Mouse (Mus musculus) kidney, postnatal 0 days (tissue): ENCODE measurements around the gene Klf16. TPM values are rescaled to one million over a fixed set of nuclear protein-coding genes. Genes with fewer than 3 reads are reported as not detected.
A peak's percentile ranks its signal among the peaks of the same experiment; 100 is the strongest.
"Not testable (repeated sequence)": the region's sequence is repeated elsewhere in the genome, so short reads cannot be mapped to it uniquely, and the experiment has no call there.

Experiments used
- ATAC-seq: fragments of 200-750 bp; cut with Nextera tagmentation; replicated peaks from 2 replicates; pipeline ENCODE4 v1.8.0; 2017; ENCODE audit warnings: low read depth, moderate number of reproducible peaks, moderate TSS enrichment, moderate library complexity; ENCODE audit not compliant: low FRiP score
- DNase-seq: peaks from one replicate; pipeline ENCODE4 v3.0.0-alpha.2; 2016; ENCODE audit warnings: low spot score
- H3K27ac ChIP-seq: fragments of 300-500 bp; sonication (generic); 2 replicates; pipeline ENCODE4 v1.5.1; 2014; ENCODE audit warnings: mild to moderate bottlenecking
- H3K27me3 ChIP-seq: fragments of 300-500 bp; sonication (generic); 2 replicates; pipeline ENCODE4 v1.6.1; 2014; ENCODE audit warnings: low read length, mixed read lengths; ENCODE audit not compliant: insufficient read depth
- H3K36me3 ChIP-seq: fragments of 300-500 bp; sonication (generic); 2 replicates; pipeline ENCODE4 v1.6.1; 2014; ENCODE audit warnings: low read length, mixed read lengths; ENCODE audit not compliant: insufficient read depth
- H3K4me1 ChIP-seq: fragments of 300-500 bp; sonication (generic); replicated peaks from 2 replicates; pipeline ENCODE4 v1.6.1; 2014; ENCODE audit warnings: antibody characterized with exemption, low read length, mixed read lengths; ENCODE audit not compliant: insufficient read depth
- H3K4me2 ChIP-seq: fragments of 300-500 bp; sonication (generic); 2 replicates; pipeline ENCODE4 v1.6.1; 2014; ENCODE audit warnings: mild to moderate bottlenecking, low read length, moderate library complexity, mixed read lengths
- H3K4me3 ChIP-seq: fragments of 300-500 bp; sonication (generic); replicated peaks from 2 replicates; pipeline ENCODE4 v1.5.1; 2014; ENCODE audit warnings: low read depth, low read length
- H3K9ac ChIP-seq: fragments of 300-500 bp; sonication (generic); 2 replicates; pipeline ENCODE4 v1.6.1; 2014; ENCODE audit warnings: low read depth, low read length
- H3K9me3 ChIP-seq: fragments of 300-500 bp; sonication (generic); replicated peaks from 2 replicates; pipeline ENCODE4 v1.6.1; 2016; ENCODE audit warnings: low read length, inconsistent platforms, mixed read lengths
- CTCF ChIP-seq: IDR thresholded peaks from 2 replicates; pipeline ENCODE4 v1.5.1; 2016; ENCODE audit warnings: antibody characterized with exemption, low read depth, mild to moderate bottlenecking, moderate library complexity
- WGBS: fragments of 180-500 bp; shearing (Covaris S2); extraction: QIAGEN DNeasy Blood & Tissue Kit; methylation state at CpG from one replicate; pipeline ENCODE4 v1.1.7; 2014; 5-methylcytosine and 5-hydroxymethylcytosine counted together
- polyA plus RNA-seq: library from polyadenylated mRNA; unstranded; fragments of >200 nt; fragmentation: Nextera tagmentation; extraction: Ambion mirVana; gene quantifications from 2 replicates; pipeline ENCODE4 v1.2.1, GENCODE M21; 2015

Gene Klf16
- polyA plus RNA-seq, 1 experiment from 2014 or later, result 8.8 TPM

GRCm38 (mm10) chr10:80606737-80607350, 29.7 kb upstream of the Klf16 start:
- WGBS, result 91% methylated on average over 34 of the region's 34 CpGs

GRCm38 (mm10) chr10:80606306-80606705, 29.2 kb upstream of the Klf16 start:
- peaks cover 9% of the 10 kb centered on the region; the same call in 1 of the 2 replicates for H3K4me1 ChIP-seq
- DNase-seq (no peak), ATAC-seq (no peak)
- TF ChIP-seq CTCF, result no peak
- no peak overlapping the region for H3K27ac ChIP-seq
- no peak overlapping the region for H3K4me3 ChIP-seq
- H3K27me3 ChIP-seq, result no peaks in the 10 kb centered on the region
- H3K4me2 ChIP-seq, result no peak overlapping the region
- H3K9ac ChIP-seq, result no peak overlapping the region
- H3K9me3 ChIP-seq, result no peaks in the 10 kb centered on the region
- peaks cover 30% of the 10 kb centered on the region for H3K36me3 ChIP-seq
- WGBS, result 89% methylated on average over 22 of the region's 23 CpGs

More at GRCm38 (mm10) chr10:80606737-80607350, 29.7 kb upstream of the Klf16 start:
- H3K4me1 ChIP-seq, result peaks cover 9% of the 10 kb centered on the region; the same call in 1 of the 2 replicates
- H3K4me2 ChIP-seq, result no peak overlapping the region
- no peak overlapping the region for H3K9ac ChIP-seq
- no peak overlapping the region for H3K27ac ChIP-seq
- H3K9me3 ChIP-seq, result no peaks in the 10 kb centered on the region
- no peak for DNase-seq
- ATAC-seq, result no peak
- H3K4me3 ChIP-seq, result no peak overlapping the region
- TF ChIP-seq CTCF, result no peak
- H3K36me3 ChIP-seq, result peaks cover 30% of the 10 kb centered on the region
- H3K27me3 ChIP-seq, result no peaks in the 10 kb centered on the region

- H3K9me3 ChIP-seq, H3K4me1 ChIP-seq, H3K4me3 ChIP-seq, DNase-seq, H3K27ac ChIP-seq, H3K9ac ChIP-seq, H3K4me2 ChIP-seq, H3K27me3 ChIP-seq, ATAC-seq: not testable (repeated sequence)
- 89% methylated on average over 3 of the region's 4 CpGs for WGBS
- peaks cover 30% of the 10 kb centered on the region for H3K36me3 ChIP-seq
Measured at GRCm38 (mm10) chr10:80605721-80606120, 28.6 kb upstream of the Klf16 start, which contains the start of gene Gm49322. Gm49322 (plus strand) TSS chr10:80606021.

- Histone ChIP-seq H3K4me2 (no peak overlapping the region), H3K27me3 (no peaks in the 10 kb centered on the region), H3K36me3 (peaks cover 27% of the 10 kb centered on the region), H3K9ac (no peak overlapping the region), H3K4me1 (peaks cover 9% of the 10 kb centered on the region; the same call in 1 of the 2 replicates), H3K9me3 (no peaks in the 10 kb centered on the region), H3K4me3 (no peak overlapping the region), H3K27ac (no peak overlapping the region)
- TF ChIP-seq CTCF, result no peak
- ATAC-seq (no peak), DNase-seq (no peak)
- 87% methylated on average over 2 of the region's 2 CpGs for WGBS
Measured at GRCm38 (mm10) chr10:80604988-80605387, 27.9 kb upstream of the Klf16 start.

GRCm38 (mm10) chr10:80604001-80604509, 26.9 kb upstream of the Klf16 start:
- 89% methylated on average over 7 of the region's 7 CpGs for WGBS
- no peak overlapping the region; the same call in 1 of the 2 replicates for H3K27ac ChIP-seq
- H3K9ac ChIP-seq, result peak overlapping the region; percentile 61; the same call in 1 of the 2 replicates
- no peak for DNase-seq
- no peak overlapping the region; the same call in 1 of the 2 replicates for H3K4me3 ChIP-seq
- no peaks in the 10 kb centered on the region for H3K27me3 ChIP-seq
- H3K4me1 ChIP-seq, result peaks cover 9% of the 10 kb centered on the region; the same call in 1 of the 2 replicates
- no peaks in the 10 kb centered on the region; the same call in 1 of the 2 replicates for H3K9me3 ChIP-seq
- no peak for TF ChIP-seq CTCF
- no peak for ATAC-seq
- peaks cover 25% of the 10 kb centered on the region for H3K36me3 ChIP-seq
- peak overlapping the region; percentile 79 for H3K4me2 ChIP-seq

- peak overlapping the region; percentile 61 for H3K9ac ChIP-seq
- DNase-seq (no peak), ATAC-seq (no peak)
- no peaks in the 10 kb centered on the region for H3K27me3 ChIP-seq
- peak overlapping the region; percentile 80 for H3K27ac ChIP-seq
- WGBS, result 24% methylated on average over 7 of the region's 7 CpGs
- H3K36me3 ChIP-seq, result peaks cover 21% of the 10 kb centered on the region; the same call in 1 of the 2 replicates
- H3K4me3 ChIP-seq, result peak overlapping the region; percentile 71
- no peaks in the 10 kb centered on the region; the same call in 1 of the 2 replicates for H3K9me3 ChIP-seq
- peak overlapping the region; percentile 79 for H3K4me2 ChIP-seq
- no peak for TF ChIP-seq CTCF
- H3K4me1 ChIP-seq, result peaks cover 9% of the 10 kb centered on the region; the same call in 1 of the 2 replicates
Measured at GRCm38 (mm10) chr10:80603364-80603763, 26.2 kb upstream of the Klf16 start.
